Mouse (Mus musculus) A20 (cell line): Measurements from ENCODE around the gene Onecut3.

Experiments
- DNase-seq: peaks from one replicate; pipeline ENCODE4 v3.0.0-alpha.2; 2011; ENCODE audit warnings: low read depth, low spot score

Onecut3 gene

GRCm38 (mm10) chr10:80552364-80552763, 57.7 kb downstream of the Onecut3 start:
- no peak for DNase-seq

GRCm38 (mm10) chr10:80553575-80553974, 58.9 kb downstream of the Onecut3 start:
- no peak for DNase-seq

DNA sequence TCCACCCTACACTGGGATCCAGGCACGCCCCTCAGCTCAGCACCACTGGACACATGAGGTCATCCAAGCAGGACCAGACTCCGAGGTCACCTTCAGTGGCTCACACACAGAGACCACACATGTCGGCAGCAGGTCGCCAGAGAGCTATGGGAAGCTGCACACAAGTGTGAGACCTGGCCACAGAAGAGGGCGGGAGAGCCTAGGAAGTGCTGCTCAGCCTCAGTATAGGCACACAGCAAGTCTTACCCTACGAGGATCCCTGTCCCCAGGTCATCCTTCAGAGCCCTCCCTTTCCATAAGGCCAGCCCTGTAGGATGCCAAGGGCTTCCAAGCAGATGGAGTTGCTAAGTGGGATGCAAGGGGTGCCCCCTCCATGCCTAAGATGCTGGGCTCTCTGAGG, 59.4 kb downstream of the Onecut3 start:
- DNase-seq: no peak

DNA sequence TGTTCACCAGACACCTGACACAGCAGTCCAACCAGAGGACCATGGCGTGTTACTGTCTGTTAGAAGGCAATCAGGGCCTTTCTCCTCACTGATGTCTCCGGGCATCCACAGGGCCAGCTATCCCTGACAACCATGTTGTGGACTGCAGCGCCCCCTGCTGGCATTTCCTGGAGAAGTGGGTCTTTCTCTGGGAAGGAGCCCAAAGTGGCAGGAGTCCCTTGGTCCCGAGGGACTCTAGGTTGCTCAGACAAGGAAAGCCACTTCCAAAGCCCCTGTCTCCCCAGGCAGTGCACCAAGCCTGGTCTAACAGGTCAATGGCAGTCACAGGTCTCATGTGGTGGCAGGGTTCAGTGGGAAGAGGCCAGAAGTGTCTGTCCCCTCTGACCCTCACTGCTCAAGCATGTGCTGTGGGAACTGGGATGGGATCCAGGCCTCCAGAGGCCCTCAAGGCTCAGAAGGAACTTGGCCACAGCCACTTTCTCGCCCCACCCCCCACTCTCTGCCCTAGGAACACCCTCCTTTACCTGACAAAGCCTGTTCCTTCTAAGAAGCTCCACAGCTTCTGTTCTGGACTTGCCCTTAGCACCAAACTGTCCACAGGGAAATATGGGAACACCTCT, 62.8 kb downstream of the Onecut3 start:
- DNase-seq: peak; percentile 56

DNA sequence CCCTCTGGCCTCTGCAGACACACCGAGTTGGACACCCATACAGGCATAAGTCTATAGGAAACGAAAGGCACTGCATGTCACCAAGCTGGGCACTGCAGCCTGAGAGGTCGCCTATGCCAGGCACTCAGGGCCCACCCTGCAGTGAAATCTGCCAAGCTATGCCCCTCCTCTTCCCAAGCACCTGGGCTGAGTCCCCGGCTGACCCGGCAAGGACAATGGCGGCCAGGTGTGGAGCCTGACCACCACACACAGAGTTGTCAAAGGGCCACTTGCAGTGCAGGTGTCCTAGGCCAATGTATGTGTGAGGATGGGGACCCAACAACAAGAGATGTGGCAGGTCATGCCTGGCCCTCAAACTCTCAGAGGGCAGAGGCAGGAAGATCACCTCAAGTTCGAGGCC, 64.8 kb downstream of the Onecut3 start:
- no peak for DNase-seq

DNA sequence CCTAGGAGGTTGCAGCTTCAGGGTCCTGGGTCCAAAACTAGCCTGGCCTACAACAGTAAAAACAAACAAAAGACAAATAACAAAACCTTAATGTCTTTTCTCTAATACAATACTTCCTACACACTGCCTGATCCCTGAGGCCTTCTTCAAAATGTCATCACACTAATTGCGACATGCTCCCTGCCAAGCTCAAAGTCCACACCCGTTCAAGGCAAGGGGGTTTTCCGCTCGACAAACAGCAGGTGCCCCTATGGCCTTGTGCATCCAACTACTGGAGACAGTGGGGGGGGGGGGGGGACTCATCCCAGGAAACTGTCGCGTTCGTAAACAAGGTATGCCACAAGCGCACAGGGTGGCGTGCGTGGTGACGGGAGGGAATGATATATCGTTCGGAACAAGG, 66.0 kb downstream of the Onecut3 start:
- DNase-seq: no peak

DNA sequence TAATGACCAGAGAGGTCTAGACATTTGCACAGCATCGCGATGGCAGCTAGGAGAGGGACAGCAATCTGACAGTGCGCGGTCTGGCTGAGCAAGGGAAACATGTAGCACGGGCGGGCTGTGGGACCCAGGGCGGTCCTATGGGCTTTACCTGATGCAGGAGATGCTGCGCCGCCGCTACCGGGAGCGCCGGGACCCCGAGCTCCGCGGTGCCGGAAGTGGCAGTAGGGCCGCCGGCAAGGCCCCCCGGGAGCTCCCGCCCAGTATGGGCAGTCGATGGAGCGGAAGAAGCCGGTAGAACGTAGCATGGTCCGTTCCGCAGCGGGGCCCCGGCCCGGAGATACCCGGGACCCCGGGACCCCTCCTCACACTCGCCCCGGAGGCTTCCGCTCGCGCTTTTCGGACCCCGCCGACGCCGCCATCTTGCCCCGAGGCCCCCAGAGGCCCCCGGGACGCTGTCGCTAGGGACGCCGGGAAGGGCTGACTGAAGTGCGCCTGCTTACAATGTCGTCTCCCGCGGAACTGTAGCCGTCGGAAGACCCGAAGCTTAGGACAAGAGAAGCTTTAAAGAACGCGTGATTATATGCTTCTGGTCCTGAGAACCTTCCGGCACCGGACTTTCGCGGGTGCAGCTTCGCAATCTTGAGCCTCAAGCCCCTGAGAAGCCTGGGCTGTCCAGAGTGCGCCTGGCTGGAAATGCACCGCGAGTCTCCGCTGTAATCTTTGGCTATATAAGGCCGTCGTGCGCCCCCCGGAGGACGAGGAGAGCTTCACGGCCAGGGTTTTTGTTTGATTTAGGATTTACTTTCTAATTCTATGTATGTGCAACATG, 66.7 kb downstream of the Onecut3 start, which contains the start of gene Rexo1:
Gene Rexo1 (minus strand): TSS at position 445 of the 829 bp plus-strand sequence.
- peak; percentile 98 for DNase-seq

- DNase-seq: peak; percentile 83
These were observed 71.9 kb downstream of the Onecut3 start for GRCm38 (mm10) chr10:80566375-80567092.
